Comparison of ENCODE assay signal across 35 mouse cellular contexts in genomic region chr1:86394246-86394645, GRCm38 (mm10). TPM values are rescaled to one million over a fixed set of nuclear protein-coding genes. Genes with fewer than 3 reads are reported as not detected.
DNase-seq lines count a peak whose midpoint lies in the region; ATAC-seq and TF ChIP-seq lines count a peak whose summit lies in the region.
"Had no signal": no experiment of that assay in that cellular context is flagged by ENCODE, and none has a peak within 500 bp of the region (broad histone marks: within the 10 kb centered on the region; RNA-seq: fewer than 3 reads in every experiment).

No protein-coding gene starts in this region.

- no peak overlapping the region for H3K4me2 ChIP-seq in liver, postnatal 0 days (ENCODE audit: low read depth, low read length)
- no peak overlapping the region for H3K4me2 ChIP-seq in liver, embryonic 12.5 days
- H3K4me2 ChIP-seq: embryonic facial prominence, embryonic 15.5 days; forebrain, embryonic 12.5 days; heart, embryonic 12.5 days; hindbrain, embryonic 13.5 days; kidney, embryonic 15.5 days; limb, embryonic 15.5 days; midbrain, embryonic 12.5 days; neural tube, embryonic 13.5 days had no signal

- H3K36me3 ChIP-seq in liver, postnatal 0 days (replicated peaks; ENCODE audit: insufficient read depth, low read length): no peaks in the 10 kb centered on the region
- H3K36me3 ChIP-seq in liver, embryonic 12.5 days: no peaks in the 10 kb centered on the region
- H3K36me3 ChIP-seq in small intestine, adult 2 months (ENCODE audit: control insufficient read depth, insufficient read depth, low read length): no peaks in the 10 kb centered on the region
- H3K36me3 ChIP-seq: embryonic facial prominence, embryonic 10.5 days; embryonic facial prominence, embryonic 15.5 days; forebrain, embryonic 12.5 days; G1E; heart, embryonic 12.5 days; hindbrain, embryonic 13.5 days; kidney, embryonic 15.5 days; limb, embryonic 10.5 days; limb, embryonic 15.5 days; midbrain, embryonic 12.5 days; neural tube, embryonic 13.5 days had no signal

- H3K4me1 ChIP-seq in liver, postnatal 0 days (ENCODE audit: insufficient read depth): peaks cover 8% of the 10 kb centered on the region; the same call in 1 of the 2 replicates
- no peaks in the 10 kb centered on the region for H3K4me1 ChIP-seq in liver, embryonic 12.5 days
- peaks cover 10% of the 10 kb centered on the region for H3K4me1 ChIP-seq in small intestine, adult 2 months (ENCODE audit: control insufficient read depth, insufficient read depth, insufficient read length, low read length)
- H3K4me1 ChIP-seq: forebrain, embryonic 12.5 days; heart, embryonic 12.5 days; hindbrain, embryonic 13.5 days; neural tube, embryonic 13.5 days had no signal

- 0 out of 2 replicates have a peak, but pooled peaks have one; percentile 8 for ATAC-seq in liver, postnatal 0 days
- no peak for ATAC-seq in liver, embryonic 12.5 days
- ATAC-seq in activated CD4-positive, CD25-positive, alpha-beta regulatory T cell, adult 4 months: peak; percentile 93
- ATAC-seq: forebrain, postnatal 0 days had no signal

- H3K4me3 ChIP-seq in liver, postnatal 0 days (ENCODE audit: low read depth, low read length): no peak overlapping the region
- H3K4me3 ChIP-seq in liver, embryonic 12.5 days: no peak overlapping the region
- no peak overlapping the region for H3K4me3 ChIP-seq in small intestine, adult 2 months (ENCODE audit: low read depth, low read length)
- H3K4me3 ChIP-seq: embryonic facial prominence, embryonic 10.5 days; embryonic facial prominence, embryonic 15.5 days; forebrain, embryonic 12.5 days; heart, adult 2 months; heart, embryonic 12.5 days; hindbrain, embryonic 13.5 days; kidney, embryonic 15.5 days; limb, embryonic 10.5 days; limb, embryonic 15.5 days; midbrain, embryonic 12.5 days; myocyte; neural tube, embryonic 13.5 days had no signal

- no peak for DNase-seq in liver, postnatal 0 days
- peak; percentile 86 for DNase-seq in CD4-positive helper T cell, adult 2 months (ENCODE audit: low read depth, low spot score)
- no peak for DNase-seq in cerebellum, adult 8-10 months
- no peak for DNase-seq in cerebellum, adult 9-10 months
- DNase-seq: adrenal gland, postnatal 14 days; cerebellum, adult 11 months; cerebellum, postnatal 25 days; forebrain, postnatal 0 days; heart, adult 2 months; heart, postnatal 4 days; kidney, adult 18-20 months; kidney, postnatal 4 days; lung, postnatal 36 days; right cerebral cortex, postnatal 4 days had no signal

- no peaks in the 10 kb centered on the region for H3K27me3 ChIP-seq in liver, postnatal 0 days (ENCODE audit: insufficient read depth, low read length)
- H3K27me3 ChIP-seq in liver, embryonic 12.5 days (replicated peaks): no peaks in the 10 kb centered on the region
- no peaks in the 10 kb centered on the region for H3K27me3 ChIP-seq in small intestine, adult 2 months (ENCODE audit: control insufficient read depth, insufficient read depth, low read length)
- H3K27me3 ChIP-seq: embryonic facial prominence, embryonic 15.5 days; forebrain, embryonic 12.5 days; heart, embryonic 12.5 days; hindbrain, embryonic 13.5 days; kidney, embryonic 15.5 days; limb, embryonic 15.5 days; megakaryocyte, embryonic 14.5 days; midbrain, embryonic 12.5 days; neural tube, embryonic 13.5 days had no signal

- TF ChIP-seq EP300 in liver, postnatal 0 days (IDR thresholded peaks at IDR 0.05; ENCODE audit: low read depth): no peak

- H3K9me3 ChIP-seq in liver, postnatal 0 days (ENCODE audit: low read length): no peaks in the 10 kb centered on the region
- H3K9me3 ChIP-seq in liver, embryonic 12.5 days (replicated peaks): no peaks in the 10 kb centered on the region
- H3K9me3 ChIP-seq: embryonic facial prominence, embryonic 10.5 days; embryonic facial prominence, embryonic 15.5 days; forebrain, embryonic 12.5 days; G1E; heart, embryonic 12.5 days; hindbrain, embryonic 13.5 days; kidney, embryonic 15.5 days; limb, embryonic 10.5 days; limb, embryonic 15.5 days; megakaryocyte, embryonic 14.5 days; midbrain, embryonic 12.5 days; neural tube, embryonic 13.5 days had no signal

- TF ChIP-seq POLR2A in small intestine, adult 2 months (IDR thresholded peaks at IDR 0.05; ENCODE audit: low read depth, low read length): no peak

- whole genome bisulfite sequencing in liver, postnatal 0 days (ENCODE audit: insufficient replicate concordance): 49% methylated on average over 3 of the region's 3 CpGs
- 68% methylated on average over 3 of the region's 3 CpGs for WGBS in liver, embryonic 12.5 days (ENCODE audit: insufficient replicate concordance)
- 81% methylated on average over 3 of the region's 3 CpGs for WGBS in small intestine, adult 2 months

- H3K27ac ChIP-seq in liver, postnatal 0 days (ENCODE audit: low read depth): no peak overlapping the region
- H3K27ac ChIP-seq in liver, embryonic 12.5 days: no peak overlapping the region
- H3K27ac ChIP-seq in small intestine, adult 2 months (ENCODE audit: insufficient read depth, low read depth, low read length): 0 out of 2 replicates have a peak overlapping the region, but pooled peaks have one; percentile 37
- H3K27ac ChIP-seq: embryonic facial prominence, embryonic 10.5 days; embryonic facial prominence, embryonic 15.5 days; forebrain, embryonic 12.5 days; heart, adult 2 months; hindbrain, embryonic 13.5 days; kidney, embryonic 15.5 days; limb, embryonic 15.5 days; midbrain, embryonic 12.5 days; neural tube, embryonic 13.5 days; stomach, postnatal 0 days had no signal

- TF ChIP-seq CTCF in liver, postnatal 0 days (IDR thresholded peaks at IDR 0.05; ENCODE audit: low read depth): no peak
- no peak for TF ChIP-seq CTCF in small intestine, adult 2 months (IDR thresholded peaks at IDR 0.05; ENCODE audit: extremely low read depth, insufficient read length, insufficient replicate concordance, low read depth, low read length)

- no peak overlapping the region for H3K9ac ChIP-seq in liver, postnatal 0 days (replicated peaks)
- H3K9ac ChIP-seq in liver, embryonic 12.5 days: no peak overlapping the region
- H3K9ac ChIP-seq: embryonic facial prominence, embryonic 15.5 days; forebrain, embryonic 12.5 days; forebrain, postnatal 0 days; heart, embryonic 12.5 days; hindbrain, embryonic 13.5 days; kidney, embryonic 15.5 days; limb, embryonic 15.5 days; midbrain, embryonic 12.5 days; neural tube, embryonic 13.5 days had no signal

RNA-seq across cellular contexts. Expression of gene Nmur1, which starts 31.8 kb away (rescaled TPM):
- not detected in 2 replicates for polyA plus RNA-seq in liver, postnatal 0 days (2015; fragmentation: Nextera tagmentation; extraction: Ambion mirVana)
- 0.19 TPM in 1 of 2 replicates, not detected in the other for polyA plus RNA-seq in liver, embryonic 12.5 days (2016; fragmentation: Nextera tagmentation; extraction: Ambion mirVana)
- polyA plus RNA-seq in activated CD4-positive, CD25-positive, alpha-beta regulatory T cell, adult 4 months (2017; shearing (Covaris generic)): 1 to 10 TPM in 1 of 2 experiments, under 1 TPM in 1; 0.38 to 3.9 TPM
- polyA plus RNA-seq in small intestine, adult 2 months (2012; rRNA removed): 5.6 and 11.1 TPM in 2 replicates
- polyA plus RNA-seq: embryonic facial prominence, embryonic 15.5 days; forebrain, embryonic 12.5 days; G1E; heart, adult 2 months; heart, embryonic 12.5 days; heart, postnatal 0 days; hindbrain, embryonic 13.5 days; kidney, embryonic 15.5 days; limb, embryonic 15.5 days; liver, embryonic 16.5 days; midbrain, embryonic 12.5 days; myocyte had no signal

RNA-seq across cellular contexts. Expression of gene Tex44, which starts 31.9 kb away (rescaled TPM):
- not detected in 2 replicates for polyA plus RNA-seq in liver, postnatal 0 days (2015; fragmentation: Nextera tagmentation; extraction: Ambion mirVana)
- polyA plus RNA-seq in liver, embryonic 12.5 days (2016; fragmentation: Nextera tagmentation; extraction: Ambion mirVana): not detected in 2 replicates
- polyA plus RNA-seq in activated CD4-positive, CD25-positive, alpha-beta regulatory T cell, adult 4 months (2017; shearing (Covaris generic)): not detected
- not detected in 2 replicates for polyA plus RNA-seq in small intestine, adult 2 months (2012; rRNA removed)
- polyA plus RNA-seq: embryonic facial prominence, embryonic 10.5 days; embryonic facial prominence, embryonic 15.5 days; forebrain, embryonic 12.5 days; forebrain, postnatal 0 days; G1E; heart, embryonic 12.5 days; heart, postnatal 0 days; hindbrain, embryonic 13.5 days; kidney, embryonic 15.5 days; limb, embryonic 10.5 days; limb, embryonic 15.5 days; liver, embryonic 16.5 days; lung, embryonic 16.5 days; midbrain, embryonic 12.5 days; midbrain, postnatal 0 days; myocyte; neural tube, embryonic 13.5 days; stomach, postnatal 0 days had no signal

RNA-seq across cellular contexts. Expression of gene Ncl, which starts 35.0 kb away (rescaled TPM):
- polyA plus RNA-seq in liver, postnatal 0 days (2015; fragmentation: Nextera tagmentation; extraction: Ambion mirVana): 169 and 175 TPM in 2 replicates
- 648 and 660 TPM in 2 replicates for polyA plus RNA-seq in liver, embryonic 12.5 days (2016; fragmentation: Nextera tagmentation; extraction: Ambion mirVana)
- 100 to 1,000 TPM; 383 to 392 TPM for polyA plus RNA-seq in activated CD4-positive, CD25-positive, alpha-beta regulatory T cell, adult 4 months (2017; shearing (Covaris generic))
- 0.95 and 6.1 TPM in 2 replicates for polyA plus RNA-seq in small intestine, adult 2 months (2012; rRNA removed)

Comparison
In these comparisons a context has a peak if more than half of its experiments do, and no peak if none do; other contexts are left out.
1. RNA of gene Ncl, which starts 35.0 kb away (polyA plus RNA-seq): 648 to 660 TPM in liver, embryonic 12.5 days, 383 to 392 TPM in activated CD4-positive, CD25-positive, alpha-beta regulatory T cell, adult 4 months and 169 to 175 TPM in liver, postnatal 0 days; 0.95 to 6.1 TPM in small intestine, adult 2 months; every median in the first group is over 10 times any median in the second.